Mouse (Mus musculus): ENCODE results near the gene Ifnz. TPM values are rescaled to one million over a fixed set of nuclear protein-coding genes. Genes with fewer than 3 reads are reported as not detected.
"Not testable (repeated sequence)": the region's sequence is repeated elsewhere in the genome, so short reads cannot be mapped to it uniquely, and the experiment has no call there.

Gene Ifnz
- polyA plus RNA-seq, 1 experiment from 2014 or later = not detected

DNA sequence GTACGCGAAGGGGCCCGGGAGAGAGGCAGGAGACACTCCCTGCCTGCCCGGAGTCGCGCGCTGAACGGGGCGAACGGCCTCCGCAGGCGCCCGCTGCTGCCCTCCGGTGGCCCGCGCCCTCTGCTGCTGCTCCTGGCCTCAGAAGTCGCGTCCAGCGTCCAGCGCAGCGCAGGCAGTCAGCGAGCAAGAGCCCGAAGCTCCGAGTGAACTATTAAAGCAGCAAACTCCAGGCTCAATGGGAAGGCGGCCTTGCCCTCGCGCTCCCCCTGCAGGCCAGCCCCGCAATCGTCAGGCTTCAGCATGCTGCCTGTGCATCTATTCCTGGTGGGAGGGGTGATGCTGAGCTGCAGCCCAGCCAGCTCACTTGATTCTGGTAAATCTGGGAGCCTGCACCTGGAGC, 21.0 kb downstream of the Ifnz start, which contains the start of gene Gm13287:
Gene Gm13287 (plus strand): TSS at position 301 of the 400 bp plus-strand sequence.
- not testable (repeated sequence) for H3K4me1 ChIP-seq (ENCODE audit: control insufficient read depth, insufficient read depth, low read length); H3K27ac ChIP-seq (ENCODE audit: low read length); H3K4me3 ChIP-seq (ENCODE audit: low read depth, low read length); H3K27me3 ChIP-seq (ENCODE audit: control insufficient read depth, insufficient read depth, low read depth, low read length); H3K9me3 ChIP-seq (replicated peaks; ENCODE audit: control insufficient read depth, low read length, poor library complexity, severe bottlenecking); H3K4me2 ChIP-seq (ENCODE audit: low read length); ATAC-seq; H3K36me3 ChIP-seq (ENCODE audit: control insufficient read depth, insufficient read depth, low read length); H3K9ac ChIP-seq (ENCODE audit: low read depth, low read length)
- WGBS = no CpG with 5 or more reads among the region's 29 CpGs

DNA sequence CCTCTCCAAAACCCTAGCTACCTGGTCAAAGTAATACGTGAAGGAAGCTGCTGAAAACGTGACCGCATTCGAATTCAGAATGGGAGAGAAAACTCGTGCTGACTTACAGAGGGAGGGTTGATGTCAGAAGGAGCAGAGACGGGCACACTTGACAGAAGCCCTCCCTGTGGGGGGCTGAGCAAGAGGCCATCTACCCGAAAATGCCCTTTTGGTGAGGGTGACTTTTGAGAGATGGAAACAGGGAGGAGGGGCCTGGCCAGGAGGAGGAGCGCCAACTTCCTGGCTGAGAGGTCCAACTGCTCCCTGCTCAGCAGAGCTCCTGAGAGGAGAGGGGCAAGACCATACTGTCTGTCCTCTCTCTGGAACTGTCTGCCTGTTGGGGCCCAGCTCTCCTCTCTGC, 23.3 kb downstream of the Ifnz start, which contains the start of gene Gm13288:
Gene Gm13288 (plus strand): TSS at position 301 of the 400 bp plus-strand sequence.
- no CpG with 5 or more reads among the region's 8 CpGs for WGBS
- not testable (repeated sequence) for ATAC-seq; H3K9me3 ChIP-seq (replicated peaks; ENCODE audit: control insufficient read depth, low read length, poor library complexity, severe bottlenecking); H3K9ac ChIP-seq (ENCODE audit: low read depth, low read length); H3K4me1 ChIP-seq (ENCODE audit: control insufficient read depth, insufficient read depth, low read length); H3K36me3 ChIP-seq (ENCODE audit: control insufficient read depth, insufficient read depth, low read length); H3K27me3 ChIP-seq (ENCODE audit: control insufficient read depth, insufficient read depth, low read depth, low read length); H3K27ac ChIP-seq (ENCODE audit: low read length)
- peak within 1 kb of the TSS; percentile 45 for H3K4me2 ChIP-seq (ENCODE audit: low read length)
- peak within 1 kb of the TSS; percentile 24; the same call in 1 of the 2 replicates for H3K4me3 ChIP-seq (ENCODE audit: low read depth, low read length)

DNA sequence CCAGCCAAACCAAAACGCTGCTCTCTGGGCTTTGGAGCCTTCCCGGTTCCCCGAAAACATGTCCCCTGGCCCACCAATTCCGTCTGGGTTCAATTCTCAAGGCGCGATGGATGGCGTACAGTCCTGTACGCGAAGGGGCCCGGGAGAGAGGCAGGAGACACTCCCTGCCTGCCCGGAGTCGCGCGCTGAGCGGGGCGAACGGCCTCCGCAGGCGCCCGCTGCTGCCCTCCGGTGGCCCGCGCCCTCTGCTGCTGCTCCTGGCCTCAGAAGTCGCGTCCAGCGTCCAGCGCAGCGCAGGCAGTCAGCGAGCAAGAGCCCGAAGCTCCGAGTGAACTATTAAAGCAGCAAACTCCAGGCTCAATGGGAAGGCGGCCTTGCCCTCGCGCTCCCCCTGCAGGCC, 23.8 kb downstream of the Ifnz start:
- not testable (repeated sequence) for ATAC-seq; H3K4me1 ChIP-seq (ENCODE audit: control insufficient read depth, insufficient read depth, low read length); H3K27me3 ChIP-seq (ENCODE audit: control insufficient read depth, insufficient read depth, low read depth, low read length); H3K27ac ChIP-seq (ENCODE audit: low read length); H3K36me3 ChIP-seq (ENCODE audit: control insufficient read depth, insufficient read depth, low read length); H3K9ac ChIP-seq (ENCODE audit: low read depth, low read length); H3K9me3 ChIP-seq (replicated peaks; ENCODE audit: control insufficient read depth, low read length, poor library complexity, severe bottlenecking)
- Histone ChIP-seq H3K4me3 (ENCODE audit: low read depth, low read length) (peak overlapping the region; percentile 24; the same call in 1 of the 2 replicates), H3K4me2 (ENCODE audit: low read length) (peak overlapping the region; percentile 45)
- WGBS = no CpG with 5 or more reads among the region's 34 CpGs

DNA sequence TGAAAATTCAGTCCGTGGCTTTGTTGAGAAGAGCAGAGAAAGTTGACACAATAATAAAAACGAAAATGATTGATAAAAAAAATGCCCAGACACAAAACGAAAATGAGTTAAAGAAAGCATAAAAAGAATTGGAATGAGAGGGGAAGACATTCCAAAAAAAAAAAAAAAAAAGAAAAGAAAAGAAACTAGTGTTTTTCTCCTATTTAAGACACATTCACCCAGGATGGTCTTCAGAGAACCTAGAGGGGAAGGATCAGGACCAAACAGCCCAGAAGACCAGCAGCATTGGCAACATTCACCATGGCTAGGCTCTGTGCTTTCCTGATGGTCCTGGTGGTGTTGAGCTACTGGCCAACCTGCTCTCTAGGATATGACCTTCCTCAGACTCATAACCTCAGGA, 34.0 kb downstream of the Ifnz start, which contains the start of gene Ifna7:
Gene Ifna7 (plus strand): TSS at position 301 of the 400 bp plus-strand sequence.
- no peaks in the 10 kb centered on the region for H3K9me3 ChIP-seq (replicated peaks; ENCODE audit: control insufficient read depth, low read length, poor library complexity, severe bottlenecking)
- no peaks in the 10 kb centered on the region for H3K4me1 ChIP-seq (ENCODE audit: control insufficient read depth, insufficient read depth, low read length)
- H3K36me3 ChIP-seq (ENCODE audit: control insufficient read depth, insufficient read depth, low read length) = no peaks in the 10 kb centered on the region
- WGBS = 62% methylated on average over 3 of the region's 3 CpGs
- H3K4me2 ChIP-seq (ENCODE audit: low read length) = no peak within 1 kb of the TSS
- H3K4me3 ChIP-seq (ENCODE audit: low read depth, low read length) = no peak within 1 kb of the TSS
- no peak within 1 kb of the TSS for H3K9ac ChIP-seq (ENCODE audit: low read depth, low read length)
- no peaks in the 10 kb centered on the region for H3K27me3 ChIP-seq (ENCODE audit: control insufficient read depth, insufficient read depth, low read depth, low read length)
- no peak within 1 kb of the TSS for H3K27ac ChIP-seq (ENCODE audit: low read length)
- no peak for ATAC-seq

DNA sequence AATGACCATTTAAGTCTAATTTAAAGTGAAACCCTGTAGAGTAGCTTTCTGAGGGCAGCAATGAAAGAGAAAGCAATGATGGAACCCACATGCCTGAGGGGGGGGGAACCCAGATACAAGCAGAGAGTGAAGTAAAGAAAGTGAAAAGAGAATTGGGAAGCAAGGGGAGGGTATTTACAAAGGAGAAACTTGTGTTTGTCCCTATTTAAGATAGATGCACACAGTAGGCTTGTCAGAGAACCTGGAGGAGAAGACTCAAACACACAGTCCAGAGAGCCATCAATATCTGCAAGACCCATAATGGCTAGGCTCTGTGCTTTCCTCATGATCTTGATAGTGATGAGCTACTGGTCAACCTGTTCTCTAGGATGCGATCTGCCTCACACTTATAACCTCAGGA, 37.7 kb downstream of the Ifnz start, which contains the start of gene Ifna11:
Gene Ifna11 (plus strand): TSS at position 301 of the 400 bp plus-strand sequence.
- WGBS = 100% methylated on average over 1 of the region's 1 CpGs
- H3K4me3 ChIP-seq (ENCODE audit: low read depth, low read length) = no peak within 1 kb of the TSS
- no peaks in the 10 kb centered on the region for H3K4me1 ChIP-seq (ENCODE audit: control insufficient read depth, insufficient read depth, low read length)
- no peak within 1 kb of the TSS for H3K27ac ChIP-seq (ENCODE audit: low read length)
- no peak within 1 kb of the TSS for H3K9ac ChIP-seq (ENCODE audit: low read depth, low read length)
- no peaks in the 10 kb centered on the region for H3K27me3 ChIP-seq (ENCODE audit: control insufficient read depth, insufficient read depth, low read depth, low read length)
- no peaks in the 10 kb centered on the region for H3K9me3 ChIP-seq (replicated peaks; ENCODE audit: control insufficient read depth, low read length, poor library complexity, severe bottlenecking)
- ATAC-seq = no peak
- no peak within 1 kb of the TSS for H3K4me2 ChIP-seq (ENCODE audit: low read length)
- H3K36me3 ChIP-seq (ENCODE audit: control insufficient read depth, insufficient read depth, low read length) = no peaks in the 10 kb centered on the region

DNA sequence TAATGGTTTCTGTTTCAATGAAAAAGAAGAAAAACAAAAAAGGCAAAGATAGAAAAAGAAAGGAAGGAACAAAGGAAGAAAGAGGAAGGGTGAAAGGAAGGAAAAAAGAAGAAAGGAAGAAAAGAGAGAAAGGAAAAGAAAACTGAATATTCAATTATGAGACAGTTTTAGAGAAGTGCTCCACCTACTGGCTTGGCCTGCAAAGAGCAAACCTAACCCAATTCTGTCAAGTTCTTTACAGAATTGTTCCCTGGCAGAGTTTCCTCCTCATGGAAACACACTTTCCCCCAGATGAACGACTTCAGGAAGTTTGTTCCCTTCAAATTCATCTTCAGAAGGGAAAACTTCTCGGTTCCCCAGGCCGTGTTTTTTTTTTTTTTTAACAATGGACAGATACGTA, 41.1 kb downstream of the Ifnz start:
- WGBS = 25% methylated on average over 4 of the region's 4 CpGs
- Histone ChIP-seq H3K27me3 (ENCODE audit: control insufficient read depth, insufficient read depth, low read depth, low read length) (no peaks in the 10 kb centered on the region), H3K9ac (ENCODE audit: low read depth, low read length) (no peak overlapping the region), H3K36me3 (ENCODE audit: control insufficient read depth, insufficient read depth, low read length) (no peaks in the 10 kb centered on the region), H3K4me2 (ENCODE audit: low read length) (no peak overlapping the region), H3K27ac (ENCODE audit: low read length) (no peak overlapping the region), H3K9me3 (replicated peaks; ENCODE audit: control insufficient read depth, low read length, poor library complexity, severe bottlenecking) (no peaks in the 10 kb centered on the region), H3K4me3 (ENCODE audit: low read depth, low read length) (no peak overlapping the region), H3K4me1 (ENCODE audit: control insufficient read depth, insufficient read depth, low read length) (no peaks in the 10 kb centered on the region)
- ATAC-seq = no peak

DNA sequence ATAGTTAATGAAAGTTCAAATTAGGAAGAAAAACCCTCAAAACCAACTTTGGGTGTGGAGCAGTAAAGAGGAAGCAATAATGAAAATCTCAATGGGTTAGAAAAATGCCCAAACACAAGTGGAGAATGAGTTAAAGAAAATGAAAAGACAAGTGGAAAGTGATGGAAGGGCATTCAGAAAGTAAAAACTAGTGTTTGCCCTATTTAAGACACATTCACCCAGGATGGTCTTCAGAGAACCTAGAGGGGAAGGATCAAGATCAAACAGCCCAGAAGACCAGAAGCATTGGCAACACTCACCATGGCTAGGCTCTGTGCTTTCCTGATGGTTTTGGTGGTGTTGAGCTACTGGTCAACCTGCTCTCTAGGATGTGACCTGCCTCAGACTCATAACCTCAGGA, 45.2 kb downstream of the Ifnz start, which contains the start of gene Ifna6:
Gene Ifna6 (plus strand): TSS at position 301 of the 400 bp plus-strand sequence.
- H3K9me3 ChIP-seq (replicated peaks; ENCODE audit: control insufficient read depth, low read length, poor library complexity, severe bottlenecking); H3K9ac ChIP-seq (ENCODE audit: low read depth, low read length); H3K27ac ChIP-seq (ENCODE audit: low read length); H3K27me3 ChIP-seq (ENCODE audit: control insufficient read depth, insufficient read depth, low read depth, low read length); ATAC-seq; H3K4me2 ChIP-seq (ENCODE audit: low read length); H3K4me3 ChIP-seq (ENCODE audit: low read depth, low read length); H3K4me1 ChIP-seq (ENCODE audit: control insufficient read depth, insufficient read depth, low read length); H3K36me3 ChIP-seq (ENCODE audit: control insufficient read depth, insufficient read depth, low read length): not testable (repeated sequence)

DNA sequence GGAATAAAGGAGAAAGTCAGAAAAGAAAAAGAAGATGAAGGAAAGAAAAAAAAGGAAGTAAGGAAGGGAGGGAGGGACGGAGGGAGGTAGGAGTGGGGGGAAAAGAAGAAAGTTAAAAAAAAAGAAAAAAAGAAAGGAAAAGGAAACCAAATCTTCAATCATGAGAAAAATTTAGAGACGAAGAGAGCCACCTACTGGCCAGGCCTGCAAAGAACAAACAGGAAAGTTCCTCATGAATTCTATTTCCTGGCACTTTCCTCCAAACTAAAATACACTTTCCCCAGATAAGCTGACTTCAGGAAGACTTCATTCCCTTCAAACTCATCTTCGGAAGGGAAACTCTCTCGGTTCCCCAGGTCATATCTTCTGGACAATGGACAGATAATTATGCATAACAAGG, 48.6 kb downstream of the Ifnz start:
- H3K4me1 ChIP-seq (ENCODE audit: control insufficient read depth, insufficient read depth, low read length) = no peaks in the 10 kb centered on the region
- 24% methylated on average over 4 of the region's 4 CpGs for WGBS
- H3K4me3 ChIP-seq (ENCODE audit: low read depth, low read length) = no peak overlapping the region
- H3K9me3 ChIP-seq (replicated peaks; ENCODE audit: control insufficient read depth, low read length, poor library complexity, severe bottlenecking) = no peaks in the 10 kb centered on the region
- no peak overlapping the region for H3K27ac ChIP-seq (ENCODE audit: low read length)
- no peak overlapping the region for H3K9ac ChIP-seq (ENCODE audit: low read depth, low read length)
- no peak for ATAC-seq
- no peaks in the 10 kb centered on the region for H3K27me3 ChIP-seq (ENCODE audit: control insufficient read depth, insufficient read depth, low read depth, low read length)
- H3K36me3 ChIP-seq (ENCODE audit: control insufficient read depth, insufficient read depth, low read length) = no peaks in the 10 kb centered on the region
- no peak overlapping the region for H3K4me2 ChIP-seq (ENCODE audit: low read length)

Data from midbrain, embryonic 16.5 days (tissue).